Mouse (Mus musculus) brain, adult 2 months (tissue): Measurements from ENCODE around the gene Arhgdia.
A peak's percentile ranks its signal among the peaks of the same experiment; 100 is the strongest.
"Not testable (repeated sequence)": the region's sequence is repeated elsewhere in the genome, so short reads cannot be mapped to it uniquely, and the experiment has no call there.

Experiments
- DNase-seq: peaks from one replicate; pipeline ENCODE4 v3.0.0; 2011; ENCODE audit warnings: low read depth, low spot score

Arhgdia gene

DNA sequence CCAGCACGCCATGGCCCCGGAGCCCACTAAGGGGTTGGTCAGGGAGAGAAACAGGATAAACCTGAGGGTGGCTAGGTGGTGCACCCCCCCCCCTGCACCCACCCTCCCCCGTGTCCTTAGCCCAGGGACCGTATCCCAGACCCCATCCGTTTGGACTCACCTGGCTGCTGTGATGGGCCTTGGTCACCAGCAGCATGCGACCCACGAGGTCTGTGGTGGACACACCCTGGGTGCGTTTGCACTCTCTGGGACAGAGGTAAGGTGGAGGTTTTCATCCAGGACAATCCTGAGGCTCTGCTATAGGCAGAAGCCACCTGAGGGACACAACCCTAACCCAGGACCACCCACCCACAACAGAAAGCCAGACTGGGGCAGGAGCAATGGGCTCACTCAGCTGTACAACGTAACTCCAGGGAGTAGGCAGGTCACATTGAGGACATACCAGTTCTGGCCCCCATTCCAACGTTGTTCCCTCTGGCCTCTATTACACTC lies 32.1 kb upstream of the Arhgdia start:
- no peak for DNase-seq

DNA sequence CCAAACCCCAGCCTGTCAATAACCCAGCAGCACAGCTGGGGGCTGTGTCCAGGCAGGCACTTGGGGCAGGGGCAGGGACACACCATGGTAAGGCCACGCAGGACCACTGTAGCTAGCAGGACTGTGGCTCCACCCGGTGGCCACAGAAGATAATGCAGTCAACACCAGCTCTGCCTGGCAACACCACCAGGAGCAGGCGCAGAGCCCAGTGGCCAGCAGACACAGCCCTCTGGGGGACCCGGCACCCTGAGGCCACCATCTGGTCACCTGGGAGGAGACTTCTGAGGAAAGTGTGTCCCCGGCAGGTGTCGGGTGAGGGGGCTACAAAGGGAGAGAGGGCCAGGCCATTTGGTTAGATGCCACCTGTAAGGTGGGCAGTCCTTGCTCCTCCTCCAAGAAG lies 31.3 kb upstream of the Arhgdia start:
- peak; percentile 90 for DNase-seq

DNA sequence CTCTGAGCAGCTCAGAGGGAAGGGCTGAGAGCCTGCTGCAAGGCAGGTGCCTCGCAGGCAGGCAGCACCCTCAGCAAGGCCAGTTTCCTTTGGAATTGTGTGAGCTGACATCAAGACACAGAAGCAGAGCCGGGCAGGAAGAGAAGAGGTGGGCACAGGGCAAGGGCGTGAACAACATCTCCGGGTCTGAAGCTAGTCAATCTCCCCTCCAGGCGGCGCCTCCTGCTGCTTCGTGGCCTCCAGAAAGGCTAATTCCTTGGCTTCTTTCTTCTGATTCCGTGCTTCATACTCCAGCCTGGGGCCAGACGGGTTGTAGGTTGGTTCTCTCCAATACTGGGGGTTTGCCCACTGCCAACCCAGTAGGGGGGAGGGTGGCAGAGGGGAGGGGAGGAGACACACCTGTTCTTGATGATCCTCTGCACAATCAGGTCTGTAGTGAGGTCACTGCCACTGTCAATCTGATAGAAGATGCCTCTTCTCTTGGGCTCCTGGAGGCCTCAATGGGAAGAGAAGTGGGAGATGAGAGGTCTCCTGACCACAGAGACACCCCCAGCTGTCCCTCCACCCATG lies 29.1 kb upstream of the Arhgdia start:
- no peak for DNase-seq

DNA sequence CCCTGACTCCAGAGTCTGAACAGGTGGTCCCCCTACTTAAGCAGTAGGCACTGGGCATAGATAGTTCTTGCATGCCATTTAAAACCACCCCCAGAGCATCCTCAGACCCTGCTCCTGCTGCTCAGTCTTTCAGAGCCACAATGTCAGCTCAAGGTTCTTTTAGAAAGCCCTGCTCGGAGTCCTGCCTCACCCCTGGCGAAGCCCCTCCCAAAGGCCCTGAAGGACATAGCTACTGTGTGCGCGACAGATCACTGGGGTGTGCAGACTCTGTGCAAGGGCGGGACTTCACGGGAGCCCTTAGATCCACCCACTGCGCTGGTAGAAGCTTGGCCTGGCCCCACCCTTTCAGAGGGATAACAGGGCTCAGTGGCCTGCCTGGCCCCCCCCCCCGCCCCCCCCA lies 27.8 kb upstream of the Arhgdia start:
- DNase-seq, result no peak

DNA sequence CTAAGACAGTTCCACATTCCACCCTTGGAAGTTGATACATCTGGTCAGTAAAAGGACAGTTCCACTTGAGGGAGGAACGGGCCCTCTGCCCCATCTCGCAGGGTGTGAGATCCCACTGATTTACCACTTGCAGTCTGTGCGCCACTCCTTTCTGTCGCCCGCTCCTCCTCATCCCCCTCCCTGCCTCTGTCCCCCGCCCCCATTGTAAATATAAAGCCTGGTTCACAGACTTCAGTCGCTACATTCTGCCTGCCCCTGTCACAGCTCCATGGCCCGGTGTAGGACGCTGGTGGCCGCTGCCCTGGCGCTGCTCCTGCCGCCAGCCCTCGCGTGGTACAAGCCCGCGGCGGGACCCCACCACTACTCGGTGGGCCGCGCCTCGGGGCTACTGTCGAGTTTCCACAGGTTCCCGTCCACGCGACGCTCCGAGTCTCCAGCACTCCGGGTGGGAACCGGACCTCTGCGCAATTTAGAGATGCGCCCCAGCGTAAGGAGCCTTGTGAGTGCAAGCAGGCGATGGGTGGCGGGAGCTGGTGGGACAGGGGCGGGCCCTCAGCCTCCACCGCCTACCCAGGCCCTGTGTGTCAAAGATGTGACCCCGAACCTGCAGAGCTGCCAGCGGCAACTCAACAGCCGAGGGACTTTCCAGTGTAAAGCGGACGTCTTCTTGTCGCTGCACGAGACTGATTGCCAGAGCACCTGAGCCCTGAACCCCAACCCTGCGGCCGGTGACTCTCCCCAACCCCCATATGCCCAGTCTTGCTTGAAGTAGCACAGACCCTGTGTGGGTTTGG lies 27.0 kb upstream of the Arhgdia start, which contains the start of gene Npb:
Npb (plus strand) TSS at position 237 of the 794 bp plus-strand sequence.
- no peak for DNase-seq

DNA sequence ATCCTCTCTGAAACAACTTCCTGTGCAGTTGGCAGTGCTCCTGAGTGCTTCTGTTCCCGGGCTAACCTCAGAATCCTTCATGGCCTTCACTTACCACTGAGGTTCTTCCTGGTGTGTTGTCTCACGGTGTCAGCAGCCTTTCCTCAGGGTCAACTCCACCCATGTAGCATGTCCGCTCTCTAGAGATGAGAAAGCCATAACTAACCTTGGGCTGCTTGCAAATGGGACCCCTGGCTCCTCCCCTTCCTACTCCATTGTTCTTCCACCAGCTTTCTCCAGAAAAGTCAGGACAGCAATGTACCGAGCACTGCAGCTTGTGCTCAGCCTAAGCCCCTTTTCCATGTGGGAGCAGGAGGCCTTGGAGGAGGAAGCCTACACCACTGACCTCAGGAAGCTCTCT lies 25.3 kb upstream of the Arhgdia start:
- no peak for DNase-seq

DNA sequence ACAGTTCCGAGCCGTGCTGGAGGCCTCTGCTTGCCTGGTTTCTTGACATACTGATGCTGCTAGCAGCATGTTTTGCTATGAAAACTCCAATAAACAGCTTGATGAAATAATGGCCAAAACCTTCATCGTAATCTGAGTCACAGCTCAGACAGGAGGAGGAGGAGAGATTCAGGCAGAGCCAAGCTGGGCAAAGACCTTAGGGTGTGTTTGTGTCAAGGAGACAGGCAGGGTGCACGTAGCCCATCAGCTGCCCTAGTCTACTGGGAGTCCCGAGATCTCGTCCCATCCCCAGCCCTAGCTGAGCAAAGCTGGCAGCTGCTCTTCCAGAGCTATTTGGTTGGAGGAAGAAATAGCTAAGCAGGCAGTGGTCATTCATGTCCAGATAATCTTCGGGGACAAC lies 24.2 kb upstream of the Arhgdia start:
- DNase-seq, result no peak

DNA sequence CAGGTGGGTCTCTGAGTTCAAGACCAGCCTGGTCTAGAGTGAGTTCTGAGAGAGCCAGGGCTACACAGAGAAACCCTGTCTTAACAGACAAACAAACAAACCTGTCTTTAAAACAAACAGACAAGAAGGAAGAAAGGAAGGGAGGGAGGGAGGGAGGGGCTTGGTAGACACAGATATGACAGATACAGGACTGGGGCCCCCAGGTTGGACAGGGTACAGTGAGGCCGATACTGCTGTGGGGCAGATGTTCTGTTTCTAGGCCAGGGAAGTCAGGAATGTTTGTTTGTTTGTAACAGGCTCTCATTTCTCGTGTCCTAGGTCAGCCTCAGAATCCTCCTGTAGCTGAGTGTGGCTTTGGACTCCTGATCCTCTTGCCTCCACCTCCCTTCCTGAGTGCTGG lies 22.1 kb upstream of the Arhgdia start:
- DNase-seq, result no peak

DNA sequence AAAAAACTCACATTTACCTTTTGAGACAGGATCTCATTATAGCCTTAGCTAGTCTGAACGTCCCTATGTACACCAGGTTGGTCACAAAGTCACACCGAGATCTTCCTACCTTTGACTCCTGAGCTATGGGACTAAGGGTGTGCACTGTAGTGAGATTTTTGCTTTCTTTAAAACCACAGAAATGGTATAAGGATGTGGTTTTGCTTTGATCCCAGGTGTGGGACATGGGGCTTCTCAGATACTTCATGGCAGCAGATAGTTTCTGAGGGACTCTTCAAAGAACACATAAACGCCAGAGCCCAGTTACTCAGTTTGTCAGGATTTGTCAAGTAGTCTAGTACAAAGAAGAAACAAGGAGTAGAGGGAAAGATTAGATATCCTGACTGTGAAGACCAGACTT lies 19.3 kb upstream of the Arhgdia start:
- DNase-seq, result no peak

DNA sequence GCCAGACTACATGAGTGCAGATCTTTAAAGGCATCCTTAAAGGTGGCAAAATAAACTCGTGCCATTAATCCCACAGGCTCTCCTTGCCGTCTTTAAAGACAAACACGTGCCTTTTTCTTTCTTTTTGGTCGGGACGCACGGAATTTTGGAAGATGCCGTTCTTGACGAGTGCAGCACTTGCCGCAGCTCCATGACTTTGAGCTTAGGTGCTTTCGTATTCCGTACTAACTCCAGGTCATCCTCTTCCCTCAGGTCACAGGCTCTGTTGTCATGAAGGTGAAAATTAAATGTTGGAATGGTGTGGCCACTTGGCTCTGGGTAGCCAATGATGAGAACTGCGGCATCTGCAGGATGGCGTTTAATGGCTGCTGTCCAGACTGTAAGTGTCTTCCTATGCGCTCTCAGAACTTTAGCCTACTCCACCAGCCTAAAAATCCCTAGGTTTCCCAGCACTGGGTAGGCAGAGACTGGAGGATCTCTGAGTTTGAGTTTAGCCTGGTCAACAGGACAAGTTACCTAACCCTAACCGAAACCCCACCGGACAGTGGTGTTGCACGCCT lies 17.6 kb upstream of the Arhgdia start:
- no peak for DNase-seq

DNA sequence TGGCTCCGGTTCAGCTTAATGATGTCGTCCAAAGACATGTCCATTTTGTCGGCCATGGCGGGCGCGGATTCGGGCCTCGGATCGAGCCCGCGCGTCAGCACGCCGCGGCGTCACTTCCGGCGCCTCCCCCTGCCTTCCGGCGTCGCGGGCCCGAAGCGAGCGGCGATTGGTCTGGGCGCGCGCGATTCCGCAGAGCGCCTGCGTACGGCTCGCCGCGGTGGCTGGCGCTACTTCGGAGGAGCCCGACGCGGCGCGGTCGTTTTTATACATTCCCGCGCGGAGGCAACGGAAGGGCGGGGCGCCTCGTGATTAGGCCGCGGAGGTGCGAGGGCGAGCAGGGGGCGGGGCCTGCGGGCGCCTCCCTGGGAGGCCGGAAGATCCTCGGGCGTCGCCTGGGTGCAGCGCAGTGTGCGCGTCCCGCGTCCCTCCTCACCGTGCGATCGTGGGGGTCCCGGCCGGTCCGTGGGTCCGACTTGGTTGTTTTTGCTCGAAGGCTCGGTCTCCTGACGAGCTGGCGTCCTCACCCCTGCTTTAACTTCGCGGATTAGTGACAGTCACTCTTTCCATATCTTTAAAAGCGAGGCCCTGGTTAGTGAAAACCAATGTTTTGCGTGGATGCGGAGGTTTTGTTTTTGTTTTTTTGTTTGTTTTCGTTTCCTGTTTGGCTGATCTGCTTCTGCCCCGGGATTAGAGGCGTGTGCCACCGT lies 17.0 kb upstream of the Arhgdia start, which contains the start of the genes Alyref and Anapc11:
Alyref (minus strand) TSS at position 83 of the 707 bp plus-strand sequence.
Anapc11 (plus strand) TSS at position 139 of the 707 bp plus-strand sequence.
- peak; percentile 98 for DNase-seq

DNA sequence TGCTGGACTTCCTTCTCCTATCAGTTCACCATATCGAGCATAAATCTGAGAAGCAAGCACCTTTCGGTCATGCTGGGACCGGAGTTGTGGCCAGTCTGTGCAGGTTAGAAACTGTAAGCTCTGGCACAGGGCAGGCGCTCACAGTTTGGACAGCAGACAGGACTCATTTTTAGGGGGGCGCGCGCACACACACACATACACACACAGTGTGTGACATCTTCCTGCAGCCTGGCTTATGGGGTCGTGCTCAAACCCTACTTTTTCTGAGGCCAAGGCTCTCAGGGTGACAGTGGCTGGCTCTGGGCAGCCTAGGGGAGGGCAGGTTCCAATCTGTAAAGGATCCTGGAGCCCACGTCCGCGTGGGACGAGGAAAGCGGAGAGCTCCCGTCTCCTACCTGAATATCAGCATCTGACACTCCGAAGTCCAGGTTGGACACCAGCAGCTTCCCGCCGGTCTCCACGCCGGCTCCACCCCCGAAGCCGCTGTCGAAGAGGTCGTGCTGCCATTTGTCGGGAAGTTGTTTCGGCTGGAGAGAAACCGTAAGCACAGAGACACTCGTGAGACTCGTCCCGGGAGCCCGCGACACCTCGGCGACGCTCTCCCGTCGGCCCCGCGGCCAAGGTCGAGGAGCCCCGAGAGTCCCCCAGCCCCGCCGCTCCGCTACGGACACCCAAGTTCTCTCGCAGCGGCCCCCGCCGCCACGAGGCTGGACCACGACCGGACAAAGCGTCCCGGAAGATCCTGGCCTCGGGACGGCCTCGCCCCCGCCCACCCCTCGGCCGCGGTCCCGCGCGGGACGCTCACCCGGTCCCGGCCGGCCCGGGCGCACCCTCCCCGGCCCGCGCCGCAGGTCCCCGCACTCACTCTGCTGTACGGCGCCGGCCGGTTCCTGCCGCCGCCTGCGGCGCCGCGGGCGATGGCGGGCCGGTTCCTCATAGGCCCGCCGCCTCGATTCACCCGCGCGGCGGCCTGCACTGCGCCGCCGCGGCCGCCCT lies 16.1 kb upstream of the Arhgdia start:
- no peak for DNase-seq

DNA sequence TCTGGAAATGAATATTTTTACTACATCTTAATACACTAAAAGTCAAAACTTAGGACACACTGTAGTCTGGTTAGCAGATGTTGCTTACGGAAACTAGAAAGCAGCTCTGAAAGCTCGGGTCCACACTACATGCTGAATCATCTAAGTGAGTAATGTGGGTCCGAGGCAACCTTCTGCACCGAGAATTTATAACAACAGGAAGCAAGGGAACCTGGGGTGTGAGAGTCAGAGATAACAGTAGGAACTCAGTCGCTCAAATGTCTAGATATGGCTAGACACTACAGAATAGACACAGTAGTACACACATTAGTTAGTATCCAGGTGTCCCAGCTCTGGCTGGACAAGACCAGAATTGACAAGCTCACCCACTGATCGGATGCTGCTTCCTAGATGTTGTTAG lies 7.1 kb upstream of the Arhgdia start:
- DNase-seq, result no peak

DNA sequence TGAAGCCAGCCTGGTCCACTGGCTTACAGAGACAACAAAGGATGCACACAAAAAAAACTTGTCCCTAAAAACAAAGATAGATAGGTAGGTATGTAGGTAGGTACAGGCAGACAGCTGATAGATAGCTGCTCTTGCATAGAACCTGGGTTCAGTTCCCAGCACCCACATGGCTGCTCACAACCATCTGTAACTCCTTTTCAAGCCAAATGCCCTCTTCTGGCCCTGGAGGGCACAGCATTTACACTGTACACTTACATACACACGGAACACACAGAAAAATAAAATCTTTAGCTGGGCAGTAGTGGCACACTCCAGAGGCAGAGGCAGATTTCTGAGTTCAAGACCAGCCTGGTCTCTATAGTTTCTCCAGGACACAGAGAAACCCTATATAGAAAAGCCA lies 2.5 kb upstream of the Arhgdia start:
- DNase-seq, result no peak

DNA sequence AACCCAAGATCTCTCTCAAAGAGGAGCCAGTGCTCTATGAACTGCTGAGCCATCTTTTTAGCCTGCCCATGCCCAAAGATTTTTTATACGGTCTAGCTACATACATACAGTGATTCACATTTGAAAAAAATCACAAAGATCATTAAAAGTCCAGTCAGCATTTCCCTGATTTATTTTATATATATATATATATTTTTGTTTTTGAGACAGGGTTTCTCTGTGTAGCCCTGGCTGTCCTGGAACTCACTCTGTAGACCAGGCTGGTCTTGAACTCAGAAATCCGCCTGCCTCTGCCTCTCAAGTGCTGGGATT lies 1.5 kb upstream of the Arhgdia start:
- not testable (repeated sequence) for DNase-seq

DNA sequence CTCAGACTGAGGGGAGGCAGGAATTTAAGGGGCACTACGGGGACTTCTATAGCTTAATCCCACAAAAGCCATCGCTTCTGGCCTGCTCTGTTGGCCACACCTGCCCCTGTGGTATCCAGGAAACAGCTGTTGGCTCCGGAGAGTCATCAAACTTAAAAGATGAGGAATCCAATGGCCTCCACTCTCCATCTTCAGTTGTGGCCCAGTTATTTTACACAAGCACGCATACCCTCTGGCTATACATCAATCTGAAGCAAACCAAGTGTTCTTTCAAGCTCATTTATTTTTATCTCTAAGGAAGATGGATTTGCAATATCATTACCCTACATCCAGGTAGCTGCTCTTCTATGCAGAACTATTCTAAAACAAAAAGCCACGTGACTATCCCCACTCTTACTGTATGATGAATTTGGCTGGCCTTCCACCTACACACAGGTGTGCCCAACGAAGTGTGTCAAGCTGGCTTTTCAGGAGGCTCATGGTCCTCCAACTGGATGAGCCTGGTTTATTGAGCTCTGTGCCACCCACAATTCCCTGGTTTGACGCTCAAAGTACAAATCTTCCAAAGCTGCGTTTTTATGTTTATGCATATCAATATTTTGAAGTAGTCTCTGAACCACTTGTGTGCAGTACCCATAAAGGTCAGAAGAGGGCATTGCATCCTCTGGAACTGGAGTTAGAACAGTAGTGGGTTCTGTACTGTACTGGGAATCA lies 1.0 kb upstream of the Arhgdia start:
- DNase-seq, result no peak

DNA sequence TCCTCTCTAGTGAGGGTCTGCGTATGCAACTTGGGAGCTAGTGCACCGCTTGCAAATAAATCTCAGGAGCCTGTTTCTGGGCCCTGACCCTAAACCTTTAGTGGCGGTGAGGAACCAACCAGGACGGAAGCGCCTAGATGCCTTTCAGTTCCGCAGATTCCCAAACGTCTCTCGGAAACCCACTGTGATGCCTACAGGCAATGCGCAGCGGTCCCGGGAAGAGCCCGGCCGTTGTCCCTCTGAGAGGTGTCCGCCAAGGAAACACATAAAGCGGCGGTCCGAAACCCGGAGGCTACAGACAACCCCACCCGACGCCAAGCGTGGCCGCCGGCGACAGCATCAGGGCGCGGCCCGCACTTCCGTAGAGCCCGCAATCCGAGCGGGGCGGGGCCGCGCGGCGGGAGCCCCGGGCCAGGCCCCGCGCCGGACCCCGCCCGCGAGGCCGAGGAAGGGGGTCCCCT lies 523 bp downstream of the Arhgdia start:
- DNase-seq, result peak; percentile 48

DNA sequence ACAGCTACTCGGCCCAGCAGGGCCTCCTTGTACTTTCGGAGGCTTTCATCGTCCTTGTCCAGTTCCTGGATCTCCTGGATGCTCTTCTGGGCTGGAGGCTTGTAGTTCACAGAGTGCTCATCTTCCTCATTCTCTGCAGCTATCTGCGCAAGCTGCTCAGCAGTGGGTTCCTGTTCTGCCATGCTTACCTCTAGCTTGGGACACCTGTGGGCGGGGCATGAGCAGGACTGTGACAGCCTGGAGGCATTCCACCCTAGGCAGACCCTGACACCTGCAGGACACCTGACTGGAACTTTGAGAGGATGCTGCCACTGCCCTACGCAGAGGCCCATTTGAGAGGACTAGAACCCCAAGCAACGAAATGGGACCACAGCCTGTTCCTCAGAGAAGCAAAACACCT lies 1.2 kb downstream of the Arhgdia start:
- no peak for DNase-seq

DNA sequence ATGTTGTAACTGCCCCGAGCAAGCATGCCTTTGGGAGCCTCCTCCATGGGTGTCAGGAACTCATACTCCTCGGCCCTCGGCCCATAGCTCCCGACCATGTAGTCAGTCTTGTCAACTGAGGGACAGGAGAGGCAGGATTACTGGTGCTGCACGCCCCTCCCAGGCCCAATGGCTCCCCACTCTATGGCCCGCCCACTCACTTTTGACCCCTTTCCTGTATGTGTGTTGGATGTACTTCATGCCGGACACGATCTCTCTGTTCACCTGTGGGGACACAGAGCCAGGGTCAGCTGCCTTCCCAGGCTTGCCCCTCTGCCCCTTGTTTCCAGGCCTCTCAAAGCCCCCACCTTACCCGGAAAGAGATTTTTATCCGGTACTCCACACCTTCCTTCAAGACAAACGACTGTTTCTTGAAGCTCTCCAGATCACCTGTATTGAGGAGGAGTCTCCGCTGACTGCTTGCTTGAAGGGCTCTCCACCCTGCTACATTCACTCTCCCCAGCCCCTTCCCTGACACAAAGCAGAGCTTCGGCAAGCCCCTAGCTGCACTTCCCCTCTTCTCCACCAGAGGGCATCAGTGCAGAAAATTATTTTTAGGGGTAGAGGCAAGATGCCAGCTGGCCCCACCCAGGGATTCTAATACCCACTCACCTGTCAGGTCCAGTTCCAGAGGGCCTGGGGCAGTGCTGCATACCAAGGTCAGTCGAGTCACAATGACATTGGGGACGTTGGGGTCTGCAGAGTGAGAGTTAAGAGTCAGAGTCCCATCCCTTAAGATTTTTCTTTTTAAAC lies 1.9 kb downstream of the Arhgdia start:
- DNase-seq, result peak; percentile 74
